12 mouse cellular contexts compared by ENCODE assay signal in genomic region chr11:20533231-20533630, GRCm38 (mm10). TPM values are rescaled to one million over a fixed set of nuclear protein-coding genes. Genes with fewer than 3 reads are reported as not detected.
DNase-seq lines count a peak whose midpoint lies in the region; ATAC-seq and TF ChIP-seq lines count a peak whose summit lies in the region.
"Had no signal": no experiment of that assay in that cellular context is flagged by ENCODE, and none has a peak within 500 bp of the region (broad histone marks: within the 10 kb centered on the region; RNA-seq: fewer than 3 reads in every experiment).

No protein-coding gene starts in this region.

- H3K9me3 ChIP-seq in lung, embryonic 16.5 days (ENCODE audit: control insufficient read depth, low read length), result no peaks in the 10 kb centered on the region
- no peaks in the 10 kb centered on the region for H3K9me3 ChIP-seq in hindbrain, embryonic 14.5 days (ENCODE audit: control insufficient read depth, low read length)
- H3K9me3 ChIP-seq: limb, embryonic 13.5 days; midbrain, embryonic 12.5 days; neural tube, embryonic 13.5 days had no signal

- ATAC-seq in lung, embryonic 16.5 days (ENCODE audit: low read depth), result no peak
- ATAC-seq in hindbrain, embryonic 14.5 days (ENCODE audit: low FRiP score), result no peak

- no peak for TF ChIP-seq POLR2A in myocyte (IDR thresholded peaks at IDR 0.05; ENCODE audit: insufficient read length, low read depth)

- intact Hi-C loops in gastrocnemius, adult 2 months (cut with DNase I), result no loop called here
- intact Hi-C loops in gastrocnemius, postnatal 36 days (cut with DNase I), result no loop called here

- H3K79me2 ChIP-seq in myocyte (ENCODE audit: control insufficient read depth, insufficient read depth), result no peaks in the 10 kb centered on the region

- TF ChIP-seq CTCF in gastrocnemius, adult 2 months (IDR thresholded peaks at IDR 0.05), result no peak

- no peak for DNase-seq in gastrocnemius, adult 2 months
- no peak for DNase-seq in gastrocnemius, postnatal 36 days
- DNase-seq in lung, postnatal 4 days, result no peak
- DNase-seq in NIH3T3 (ENCODE audit: low read depth), result peak; percentile 66
- DNase-seq in hindbrain, embryonic 14.5 days (ENCODE audit: low spot score), result no peak
- DNase-seq: thymus, postnatal 36 days had no signal

- H3K27ac ChIP-seq in gastrocnemius, adult 2 months, result peak overlapping the region; percentile 83
- 0 out of 2 replicates have a peak overlapping the region, but pooled peaks have one; percentile 13 for H3K27ac ChIP-seq in lung, embryonic 16.5 days (ENCODE audit: low read length)
- H3K27ac ChIP-seq in hindbrain, embryonic 14.5 days, result no peak overlapping the region
- H3K27ac ChIP-seq: liver, embryonic 14.5 days had no signal

- no peak overlapping the region for H3ac ChIP-seq in myocyte (ENCODE audit: control insufficient read depth, insufficient read length)

- H3K4me1 ChIP-seq in lung, embryonic 16.5 days (replicated peaks; ENCODE audit: control insufficient read depth, insufficient read depth, low read length), result peaks cover 10% of the 10 kb centered on the region; the same call in 1 of the 2 replicates
- peaks cover 8% of the 10 kb centered on the region for H3K4me1 ChIP-seq in hindbrain, embryonic 14.5 days (replicated peaks; ENCODE audit: control insufficient read depth, insufficient read depth, low read length)

- no peak overlapping the region for H3K9ac ChIP-seq in lung, embryonic 16.5 days (ENCODE audit: low read length)
- no peak overlapping the region for H3K9ac ChIP-seq in hindbrain, embryonic 14.5 days
- H3K9ac ChIP-seq: liver, embryonic 14.5 days had no signal

- H3K36me3 ChIP-seq in lung, embryonic 16.5 days (ENCODE audit: control insufficient read depth, insufficient read depth, low read length), result no peaks in the 10 kb centered on the region
- H3K36me3 ChIP-seq in myocyte (ENCODE audit: control insufficient read depth, insufficient read depth), result no peaks in the 10 kb centered on the region
- no peaks in the 10 kb centered on the region for H3K36me3 ChIP-seq in hindbrain, embryonic 14.5 days (replicated peaks; ENCODE audit: control insufficient read depth, insufficient read depth)
- H3K36me3 ChIP-seq: limb, embryonic 13.5 days; midbrain, embryonic 12.5 days; neural tube, embryonic 13.5 days had no signal

- 67% methylated on average over 4 of the region's 4 CpGs for WGBS in lung, embryonic 16.5 days
- 86% methylated on average over 4 of the region's 4 CpGs for WGBS in hindbrain, embryonic 14.5 days

- H3K4me3 ChIP-seq in gastrocnemius, adult 2 months, result peak overlapping the region; percentile 79
- no peak overlapping the region for H3K4me3 ChIP-seq in lung, embryonic 16.5 days (ENCODE audit: low read length)
- no peak overlapping the region for H3K4me3 ChIP-seq in myocyte
- H3K4me3 ChIP-seq in hindbrain, embryonic 14.5 days (replicated peaks; ENCODE audit: low read length), result no peak overlapping the region

- 0 out of 2 replicates have a peak overlapping the region, but pooled peaks have one; percentile 8 for H3K4me2 ChIP-seq in lung, embryonic 16.5 days (ENCODE audit: low read depth, low read length)
- H3K4me2 ChIP-seq in myocyte (ENCODE audit: low read depth), result peak overlapping the region; percentile 94
- H3K4me2 ChIP-seq in hindbrain, embryonic 14.5 days (replicated peaks), result no peak overlapping the region

- H3K27me3 ChIP-seq in lung, embryonic 16.5 days (ENCODE audit: control insufficient read depth, insufficient read depth, low read depth, low read length), result no peaks in the 10 kb centered on the region
- H3K27me3 ChIP-seq in myocyte (ENCODE audit: control insufficient read depth, insufficient read depth, insufficient read length), result no peaks in the 10 kb centered on the region
- H3K27me3 ChIP-seq in hindbrain, embryonic 14.5 days (ENCODE audit: control insufficient read depth, insufficient read depth, low read length), result no peaks in the 10 kb centered on the region
- H3K27me3 ChIP-seq: limb, embryonic 13.5 days; midbrain, embryonic 12.5 days; neural tube, embryonic 13.5 days had no signal

TF ChIP-seq in myocyte, 11 proteins besides CTCF, POLR2A, EP300 and RAD21:
- TF ChIP-seq MYOD1 (IDR thresholded peaks at IDR 0.05; ENCODE audit: control insufficient read depth in 1 of 3, insufficient read length in 2 of 3, low read depth in 2 of 3), result no peak
- no peak for TF ChIP-seq TCF12 (IDR thresholded peaks at IDR 0.05; ENCODE audit: insufficient read depth, poor library complexity, severe bottlenecking)
- TF ChIP-seq E2F4 (IDR thresholded peaks at IDR 0.05; ENCODE audit: insufficient read depth), result no peak
- no peak for TF ChIP-seq SRF (IDR thresholded peaks at IDR 0.05; ENCODE audit: control insufficient read depth, insufficient read length, low read depth)
- no peak for TF ChIP-seq TCF3 (IDR thresholded peaks at IDR 0.05; ENCODE audit: insufficient read length, low read depth)
- no peak for TF ChIP-seq MYOG (IDR thresholded peaks at IDR 0.05; ENCODE audit: control insufficient read depth in 1 of 3, insufficient read depth in 1 of 3, insufficient read length in 2 of 3, low read depth in 2 of 3)
- no peak for TF ChIP-seq CEBPB (IDR thresholded peaks at IDR 0.05; ENCODE audit: insufficient read depth, poor library complexity, severe bottlenecking)
- TF ChIP-seq USF1 (IDR thresholded peaks at IDR 0.05; ENCODE audit: low read depth), result no peak
- TF ChIP-seq REST (IDR thresholded peaks at IDR 0.05; ENCODE audit: insufficient read depth, insufficient read length), result no peak
- no peak for TF ChIP-seq POLR2AphosphoS2 (IDR thresholded peaks at IDR 0.05; ENCODE audit: insufficient read length, low read depth)
- no peak for TF ChIP-seq MAX (IDR thresholded peaks at IDR 0.05; ENCODE audit: low read depth)

RNA-seq across cellular contexts. Expression of gene Sertad2, which starts 9.8 kb away (rescaled TPM):
- 10 to 100 TPM; 10.3 to 13.7 TPM for total RNA-seq in gastrocnemius, adult 2 months (2021)
- 10 to 100 TPM; 10.1 to 12.0 TPM for total RNA-seq in gastrocnemius, postnatal 36 days (2021)
- 39.8 and 45.0 TPM in 2 replicates for polyA plus RNA-seq in lung, embryonic 16.5 days (2015; fragmentation: Nextera tagmentation; extraction: Ambion mirVana)
- 20.9 TPM for polyA plus RNA-seq in myocyte (2012; fragmentation: generic; extraction: Trizol)
- polyA plus RNA-seq in hindbrain, embryonic 14.5 days (2014; fragmentation: Nextera tagmentation; extraction: Ambion mirVana), result 24.8 and 30.9 TPM in 2 replicates
